Mouse (Mus musculus) brain, embryonic 14.5 days (tissue): Measurements from ENCODE around the gene Asna1. TPM values are rescaled to one million over a fixed set of nuclear protein-coding genes. Genes with fewer than 3 reads are reported as not detected.
A peak's percentile ranks its signal among the peaks of the same experiment; 100 is the strongest.

Source experiments
- DNase-seq: peaks from one replicate; pipeline ENCODE4 v3.0.0-alpha.2; 2011; ENCODE audit warnings: low read depth
- CTCF ChIP-seq: fragments of 200-500 bp; IDR thresholded peaks from 2 replicates; pipeline ENCODE4 v1.5.1; 2012; ENCODE audit warnings: inconsistent platforms, mild to moderate bottlenecking, moderate library complexity, borderline replicate concordance; ENCODE audit not compliant: insufficient read depth, insufficient read length; ENCODE audit errors: extremely low read depth
- POLR2A ChIP-seq: fragments of 200-500 bp; IDR thresholded peaks from 2 replicates; pipeline ENCODE4 v1.6.1; 2012; ENCODE audit warnings: mild to moderate bottlenecking, inconsistent platforms, borderline replicate concordance; ENCODE audit not compliant: poor library complexity, insufficient read depth, insufficient read length, severe bottlenecking; ENCODE audit errors: extremely low read depth
- polyA plus RNA-seq: library from polyadenylated mRNA; depleted of rRNA; stranded (reverse); fragments of >200 nt; gene quantifications from 2 replicates; pipeline ENCODE4 v1.2.3, GENCODE M21; 2012

Gene Asna1
- polyA plus RNA-seq, 1 experiment: 224 TPM

- no peak for DNase-seq
- no peak for TF ChIP-seq CTCF
- TF ChIP-seq POLR2A: no peak
These were observed 40.6 kb downstream of the Asna1 start for GRCm38 (mm10) chr8:84984294-84985048.

- no peak for DNase-seq
- no peak for TF ChIP-seq POLR2A
- TF ChIP-seq CTCF: no peak
These were observed 42.5 kb downstream of the Asna1 start for GRCm38 (mm10) chr8:84982499-84983011.

- TF ChIP-seq POLR2A (no peak), CTCF (no peak)
These were observed 43.2 kb downstream of the Asna1 start for GRCm38 (mm10) chr8:84981644-84982498.

GRCm38 (mm10) chr8:84980622-84981358 is 44.3 kb downstream of the Asna1 start:
- no peak for TF ChIP-seq POLR2A
- TF ChIP-seq CTCF: no peak
- DNase-seq: peak; percentile 79

More at GRCm38 (mm10) chr8:84981644-84982498, 43.2 kb downstream of the Asna1 start:
- no peak for DNase-seq

GRCm38 (mm10) chr8:84979599-84980421 is 45.3 kb downstream of the Asna1 start:
- no peak for TF ChIP-seq POLR2A
- TF ChIP-seq CTCF: no peak
- DNase-seq: peak; percentile 96

- peak; percentile 94 for DNase-seq
- TF ChIP-seq POLR2A (peak; percentile 54; the same call in 1 of the 2 replicates), CTCF (no peak)
These were observed 46.7 kb downstream of the Asna1 start, which contains the start of gene Junb for GRCm38 (mm10) chr8:84978248-84978940. Gene Junb, minus strand, starts transcription at chr8:84978718.

GRCm38 (mm10) chr8:84977435-84978247 is 47.4 kb downstream of the Asna1 start:
- TF ChIP-seq CTCF: no peak
- TF ChIP-seq POLR2A: no peak
- peak; percentile 54 for DNase-seq

GRCm38 (mm10) chr8:84976763-84977434 is 48.2 kb downstream of the Asna1 start:
- TF ChIP-seq CTCF (no peak), POLR2A (no peak)
- no peak for DNase-seq

GRCm38 (mm10) chr8:84976031-84976762 is 48.9 kb downstream of the Asna1 start:
- DNase-seq: peak; percentile 96

More at GRCm38 (mm10) chr8:84976031-84976762, 48.9 kb downstream of the Asna1 start:
- TF ChIP-seq CTCF (no peak), POLR2A (no peak)
